Mouse (Mus musculus): ENCODE data around the gene Creld2. TPM values are rescaled to one million over a fixed set of nuclear protein-coding genes. Genes with fewer than 3 reads are reported as not detected.

The Creld2 gene
- total RNA-seq, 1 experiment from 2014 or later = 35.1 TPM

DNA sequence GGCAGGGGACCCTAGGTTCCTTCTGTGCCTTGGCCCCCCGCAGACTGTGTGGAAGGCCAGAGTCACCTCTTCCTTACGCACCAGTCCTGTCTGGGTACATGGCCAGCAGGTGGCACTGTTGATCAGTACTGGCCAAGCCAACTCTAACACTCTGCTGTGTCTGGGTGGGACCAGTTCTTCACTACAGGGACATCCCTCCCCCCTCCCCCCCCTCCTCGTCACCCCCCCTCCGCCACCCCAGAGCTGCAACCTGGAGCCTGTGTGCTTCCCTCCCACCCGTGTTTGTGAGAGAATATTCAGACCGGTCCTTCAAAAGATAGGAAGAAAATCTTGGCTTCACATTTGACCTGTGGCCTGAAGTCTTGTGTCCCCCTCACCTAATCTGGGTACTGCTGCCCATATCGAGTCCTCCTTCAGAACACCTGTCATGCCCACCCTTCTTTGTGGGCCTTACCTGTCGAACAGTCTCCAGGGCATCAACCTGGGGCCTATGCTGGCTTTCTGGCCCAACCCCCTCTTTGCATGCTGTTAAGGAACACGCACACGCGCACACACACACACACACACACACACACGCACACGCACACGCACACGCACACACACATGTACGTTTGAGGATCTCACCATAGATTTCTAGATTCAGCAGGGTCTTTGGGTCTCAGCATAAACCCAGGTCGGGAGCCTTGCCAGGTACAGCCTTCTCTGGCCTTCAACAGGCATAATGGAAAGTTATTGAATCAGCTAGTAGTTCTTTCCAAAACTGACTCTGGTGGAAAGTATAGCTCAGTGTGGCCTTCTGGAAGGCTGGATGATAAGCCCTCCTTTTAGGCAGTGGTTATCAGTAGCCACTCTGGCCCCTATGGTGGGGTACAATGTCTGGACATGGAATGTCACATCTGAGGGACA, 9.6 kb downstream of the Creld2 start:
- peak; percentile 93 for DNase-seq

- peak; percentile 36 for DNase-seq
Observed at GRCm38 (mm10) chr15:88829791-88830440, 10.5 kb downstream of the Creld2 start.

GRCm38 (mm10) chr15:88830696-88831095, 11.2 kb downstream of the Creld2 start:
- DNase-seq = no peak

- DNase-seq = peak; percentile 56
Observed at GRCm38 (mm10) chr15:88831482-88831881, 12.0 kb downstream of the Creld2 start.

GRCm38 (mm10) chr15:88832536-88832935, 13.1 kb downstream of the Creld2 start:
- no peak for DNase-seq

GRCm38 (mm10) chr15:88836031-88836430, 16.6 kb downstream of the Creld2 start:
- no peak for DNase-seq

DNA sequence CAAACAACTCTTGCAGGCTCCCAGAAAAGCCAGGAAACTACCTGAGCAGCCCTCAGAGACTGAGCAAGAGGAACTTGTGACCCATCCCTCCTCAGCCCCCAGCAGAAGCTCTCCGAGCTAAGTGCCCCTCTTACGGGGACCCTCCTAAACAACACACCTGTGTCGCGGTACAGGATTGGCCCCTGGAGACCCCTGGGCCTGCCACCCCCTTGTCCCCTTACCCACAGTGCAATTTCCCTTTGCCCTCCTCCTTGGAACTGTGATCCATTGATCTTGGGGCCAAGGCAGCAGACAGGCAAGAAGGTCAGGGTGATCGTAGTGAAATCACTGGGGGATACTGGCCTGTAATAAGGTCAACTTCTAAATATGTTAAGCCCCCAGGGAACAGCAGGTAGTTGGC, 17.1 kb downstream of the Creld2 start:
- DNase-seq = no peak

DNA sequence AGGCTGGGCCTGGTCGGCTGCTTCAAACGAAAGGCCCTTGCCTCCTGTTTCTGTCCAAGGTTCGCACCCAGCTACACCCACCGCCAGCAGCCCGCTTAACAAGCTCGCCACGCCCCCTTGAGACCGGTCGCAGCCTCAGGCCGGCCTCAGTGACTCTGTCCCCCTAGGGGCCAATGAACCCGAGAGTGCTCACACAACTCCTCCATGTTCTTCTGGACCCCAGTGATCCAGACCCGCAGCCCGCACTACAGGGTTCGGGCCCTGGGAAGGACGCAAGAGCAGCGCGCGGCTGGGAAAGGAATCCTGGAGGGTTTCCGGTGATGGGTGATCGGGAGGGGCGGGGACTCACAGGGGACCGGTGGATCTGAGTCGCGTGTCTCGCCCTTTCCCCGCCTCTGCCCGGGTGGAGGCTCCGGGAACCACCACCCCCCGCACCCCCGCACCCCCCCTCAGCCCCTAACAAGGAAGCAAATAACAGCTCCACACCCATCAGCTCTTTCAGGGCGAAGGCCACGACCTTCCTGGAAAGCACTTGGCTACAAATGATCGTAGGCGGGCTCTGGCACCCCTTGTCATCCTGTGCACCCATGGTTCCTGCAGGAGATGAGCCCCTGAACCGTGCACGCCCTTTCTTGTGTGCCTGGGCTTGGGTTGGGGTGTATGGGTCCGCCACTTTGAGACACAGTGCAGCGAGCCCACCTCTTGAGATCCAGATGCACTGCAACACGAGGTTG, 17.9 kb downstream of the Creld2 start:
- peak; percentile 77 for DNase-seq

DNA sequence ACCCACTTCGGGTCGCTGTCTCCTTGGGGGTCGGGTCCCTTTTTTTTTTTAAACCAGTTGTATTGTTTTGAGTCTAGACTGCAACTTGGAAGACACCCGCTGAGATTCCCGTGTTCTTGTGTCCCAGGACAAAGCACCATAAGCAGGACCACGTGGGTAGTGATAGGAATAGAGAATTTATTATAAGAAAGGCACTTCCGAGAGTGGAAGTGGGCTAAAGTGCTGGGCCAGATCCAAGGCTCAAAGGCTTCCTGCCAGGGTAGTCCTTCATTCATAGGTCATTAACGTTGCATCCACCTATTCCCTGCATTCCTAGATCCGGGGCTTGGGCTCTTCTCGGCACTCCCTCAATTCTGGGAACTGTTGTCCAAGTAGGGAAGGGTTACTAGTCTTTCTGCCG, 18.5 kb downstream of the Creld2 start:
- DNase-seq = peak; percentile 52

DNA sequence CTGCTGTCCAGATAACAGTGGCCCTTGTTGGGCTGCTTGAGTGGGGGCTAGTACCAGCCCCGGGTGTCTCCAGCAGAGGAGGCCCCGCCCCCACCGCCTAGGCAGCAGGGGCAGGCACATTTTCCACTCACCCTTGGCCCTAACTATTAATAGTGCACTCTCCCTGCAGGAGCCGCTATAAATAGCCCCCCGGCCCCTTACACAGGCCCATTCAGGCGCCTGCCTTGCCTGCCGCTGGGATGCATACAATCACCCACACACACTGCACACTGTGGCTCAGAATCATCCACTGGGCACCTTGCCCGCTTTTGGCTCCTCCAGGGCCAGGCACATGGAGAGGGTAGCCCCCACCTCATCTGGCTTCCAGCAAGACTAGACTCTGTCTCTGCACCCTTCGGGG, 19.8 kb downstream of the Creld2 start:
- peak; percentile 62 for DNase-seq

GRCm38 (mm10) chr15:88840126-88840525, 20.7 kb downstream of the Creld2 start:
- peak; percentile 44 for DNase-seq

- DNase-seq = no peak
Observed at GRCm38 (mm10) chr15:88841160-88841559, 21.7 kb downstream of the Creld2 start.

DNA sequence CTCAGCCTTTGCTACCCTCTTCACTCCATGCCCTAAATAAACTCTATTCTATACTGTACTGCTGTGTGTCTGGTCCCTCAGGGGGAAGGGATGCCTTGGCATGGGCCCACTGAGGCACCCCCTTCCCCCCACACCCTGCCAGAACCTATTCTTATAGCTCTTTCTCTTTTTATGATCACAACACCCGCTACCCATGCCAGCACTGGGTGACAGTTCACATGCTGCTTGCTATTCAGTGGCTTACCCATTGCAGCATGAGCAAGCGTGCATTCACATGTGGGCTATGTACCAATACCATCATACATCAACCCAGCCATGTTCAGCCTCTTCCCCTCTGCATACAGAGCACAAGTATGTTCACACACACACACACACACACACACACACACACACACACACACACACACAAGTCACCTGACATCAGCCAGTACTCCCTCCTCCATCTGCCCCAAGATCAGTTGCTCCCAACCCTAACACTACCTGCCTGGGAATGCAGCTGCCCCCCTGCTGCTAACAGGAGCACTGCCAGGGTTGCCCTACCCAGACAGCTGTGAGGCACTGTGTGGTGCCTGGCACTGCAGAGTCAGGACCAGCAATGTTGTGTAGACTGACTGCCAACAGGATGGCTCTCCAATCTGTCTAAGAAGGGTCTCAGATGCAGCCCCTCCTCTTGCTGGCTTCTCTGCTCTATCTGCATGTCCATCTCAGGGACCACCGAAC, 22.3 kb downstream of the Creld2 start:
- DNase-seq = peak; percentile 27

GRCm38 (mm10) chr15:88842300-88842673, 22.8 kb downstream of the Creld2 start:
- DNase-seq = no peak

DNA sequence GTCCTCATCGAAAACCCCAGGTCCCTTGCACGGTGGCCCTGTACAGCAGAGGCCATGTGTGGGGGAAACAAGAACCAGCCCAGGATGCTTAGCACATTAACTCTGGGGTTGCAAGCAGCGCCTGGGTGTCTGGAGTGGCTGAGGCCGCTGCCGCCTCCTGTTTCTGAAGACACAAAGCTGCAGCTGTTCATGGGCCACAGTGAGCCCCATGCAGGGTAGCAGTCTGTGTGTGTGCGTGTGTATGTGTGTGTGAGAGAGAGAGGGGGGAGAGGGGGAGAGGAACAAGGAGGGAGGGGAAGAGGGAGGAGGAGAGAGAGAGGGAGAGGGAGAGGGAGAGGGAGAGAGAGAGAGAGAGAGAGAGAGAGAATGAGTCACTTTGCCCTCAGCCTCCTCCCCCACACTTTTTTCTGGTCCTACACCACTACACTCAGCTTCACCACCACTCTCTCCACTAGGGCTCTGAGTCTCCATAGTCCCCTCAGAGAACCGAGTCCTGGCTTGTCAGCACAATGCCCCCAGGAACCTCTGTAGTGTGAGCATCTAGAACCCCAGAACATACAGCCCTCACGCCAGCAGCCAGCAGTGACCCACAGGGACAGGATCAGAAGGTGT, 24.1 kb downstream of the Creld2 start:
- no peak for DNase-seq

- no peak for DNase-seq
Observed at GRCm38 (mm10) chr15:88844966-88845365, 25.5 kb downstream of the Creld2 start.

- DNase-seq = no peak
Observed at GRCm38 (mm10) chr15:88848661-88849060, 29.2 kb downstream of the Creld2 start.

- no peak for DNase-seq
Observed at GRCm38 (mm10) chr15:88849621-88850020, 30.2 kb downstream of the Creld2 start.

DNA sequence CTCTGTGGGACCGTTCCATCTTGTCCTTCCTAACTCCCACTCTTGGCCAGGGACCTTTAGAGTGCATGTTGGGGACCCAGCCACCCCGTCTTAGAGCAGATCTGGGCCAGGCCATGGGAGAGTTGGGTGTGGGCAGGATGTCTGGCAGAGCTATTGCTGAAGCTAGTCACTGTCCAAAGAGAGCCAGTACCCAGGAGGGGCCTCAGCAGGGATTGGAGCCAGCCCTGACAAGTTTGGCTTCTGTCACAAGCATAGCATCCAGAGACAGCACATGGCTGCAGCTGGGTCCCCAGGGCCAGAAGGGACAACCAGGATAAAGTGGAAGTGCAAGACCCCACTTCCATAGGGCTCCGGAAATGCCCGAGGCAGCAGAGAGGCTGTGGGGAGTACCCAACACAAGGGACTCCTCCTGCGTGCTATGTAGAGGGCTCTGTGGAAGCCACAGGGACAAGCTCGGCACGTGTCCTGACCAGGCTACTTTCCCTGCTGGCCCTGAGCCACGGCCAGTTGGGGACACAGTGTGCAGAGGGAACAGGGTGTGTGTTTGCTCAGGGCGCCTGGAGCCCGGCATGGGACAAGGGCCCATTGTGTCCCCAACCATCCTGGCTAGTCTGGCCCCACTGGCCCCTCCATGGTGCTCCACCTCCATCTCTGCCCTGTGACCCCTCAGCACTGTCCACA, 30.8 kb downstream of the Creld2 start:
- peak; percentile 76 for DNase-seq

GRCm38 (mm10) chr15:88851076-88851475, 31.6 kb downstream of the Creld2 start:
- no peak for DNase-seq

DNA sequence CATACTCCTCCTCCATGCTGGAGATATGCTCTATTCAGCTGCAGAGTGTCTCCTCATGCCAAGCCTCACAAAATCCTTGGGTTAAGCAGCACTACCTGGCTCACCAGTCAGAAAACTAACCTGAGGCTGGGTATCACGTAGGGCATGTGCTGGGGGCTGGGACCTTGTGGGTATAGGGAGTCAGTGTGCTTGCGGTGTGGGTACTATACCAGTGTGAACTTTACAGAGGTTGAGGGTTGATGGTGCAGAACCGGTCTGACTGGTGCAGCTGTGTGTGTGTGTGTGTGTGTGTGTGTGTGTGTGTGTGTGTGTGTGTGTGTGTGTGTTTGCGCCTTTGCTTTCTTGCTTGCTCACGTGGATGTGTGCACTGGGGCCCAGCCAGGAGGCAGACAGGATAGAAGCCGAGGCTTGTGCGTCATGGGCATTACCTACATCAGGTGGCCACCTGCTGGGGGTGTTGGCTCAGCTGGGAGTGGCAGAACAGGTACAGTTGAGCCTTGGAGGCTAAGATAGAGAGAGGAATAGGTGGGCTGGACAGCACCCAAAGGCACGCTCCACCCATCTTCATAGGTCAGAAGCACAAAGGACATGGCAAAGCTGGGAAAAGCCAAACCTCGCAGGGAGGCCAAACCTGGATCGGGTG, 32.2 kb downstream of the Creld2 start:
- DNase-seq = no peak
